Mouse (Mus musculus): ENCODE results near the gene Kif23. TPM values are rescaled to one million over a fixed set of nuclear protein-coding genes. Genes with fewer than 3 reads are reported as not detected.
A peak's percentile ranks its signal among the peaks of the same experiment; 100 is the strongest.

The Kif23 gene
- total RNA-seq, 4 experiments from 2014 or later = 1.2 to 2.1 (median 2.1) TPM

DNA sequence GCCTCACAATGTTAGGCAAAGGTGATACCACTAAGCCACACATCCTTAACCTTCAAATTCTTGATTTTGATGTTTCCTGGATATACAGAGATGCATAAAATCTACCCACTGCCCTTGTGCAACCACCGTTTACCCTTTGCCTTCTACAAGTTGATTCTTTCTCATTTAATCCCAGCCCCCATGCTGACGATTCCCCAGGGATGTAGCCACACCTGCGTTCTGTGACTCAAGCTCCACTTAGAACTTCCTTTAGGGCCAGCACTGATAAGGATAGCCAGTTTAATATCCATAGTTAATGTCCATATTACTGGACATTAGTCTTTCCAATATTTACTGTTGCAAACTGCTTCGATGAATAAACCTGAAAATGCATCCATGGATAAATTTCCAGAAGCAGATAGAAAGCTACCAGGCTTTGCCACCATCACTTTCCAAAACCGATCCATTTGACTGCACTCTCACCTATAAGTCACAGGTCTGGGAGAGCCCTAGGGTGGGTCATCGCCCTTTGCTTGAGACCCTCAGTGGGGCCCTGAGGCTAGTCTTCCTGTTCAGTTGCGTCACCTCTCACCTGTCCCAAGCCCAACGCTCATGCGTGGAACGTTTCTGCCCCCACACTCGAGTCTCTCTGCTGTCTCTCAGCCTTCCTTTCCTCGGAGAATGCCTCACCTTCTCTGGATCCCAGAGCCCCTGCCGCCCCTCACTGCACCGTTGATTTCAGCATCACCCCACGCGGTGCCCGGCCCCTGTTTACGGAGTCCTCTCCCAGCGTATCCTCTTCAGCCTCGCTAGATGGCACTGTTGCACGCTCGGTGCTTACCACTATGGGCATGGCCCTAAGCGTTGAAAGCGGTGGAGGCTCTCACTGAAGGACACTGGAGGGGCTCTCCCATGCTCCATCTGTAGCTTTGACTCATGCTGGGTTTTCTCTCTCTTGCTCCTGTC, 1.1 kb upstream of the Kif23 start:
- DNase-seq (ENCODE audit: low spot score in 2 of 2) = peak; percentile 33 to 56

DNA sequence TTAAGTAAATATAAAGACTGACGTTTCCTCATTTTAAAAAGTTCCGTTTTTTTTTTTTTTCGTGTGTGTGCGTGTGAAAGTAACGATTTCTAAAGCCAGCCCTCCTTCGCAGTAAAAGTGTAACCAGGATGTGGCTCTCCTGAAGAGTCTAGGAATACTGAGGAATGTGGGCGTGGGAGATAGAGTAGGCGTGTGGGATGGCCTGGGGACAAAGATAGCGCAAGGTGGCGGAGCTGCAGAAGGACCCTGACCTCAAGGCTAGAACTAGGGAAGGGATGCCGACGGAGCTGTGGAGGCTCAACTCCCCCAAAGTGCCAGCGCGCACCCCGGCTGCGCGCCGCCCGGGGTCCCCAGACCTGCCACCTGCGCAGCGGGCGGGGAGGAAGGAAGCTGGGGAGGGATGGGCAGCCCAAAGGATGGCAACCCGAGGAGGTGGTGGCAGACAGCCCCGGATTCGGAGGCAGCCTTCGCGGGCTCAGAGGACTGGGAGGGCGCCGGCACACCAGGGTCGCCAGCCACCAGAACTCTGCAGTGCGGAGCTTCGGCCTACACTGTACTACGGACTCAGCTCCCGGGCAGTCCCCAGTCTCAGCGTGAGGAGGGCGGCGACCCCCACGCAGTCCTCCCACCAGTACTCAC, 482 bp downstream of the Kif23 start:
- no peak for DNase-seq (ENCODE audit: low spot score in 2 of 2)

DNA sequence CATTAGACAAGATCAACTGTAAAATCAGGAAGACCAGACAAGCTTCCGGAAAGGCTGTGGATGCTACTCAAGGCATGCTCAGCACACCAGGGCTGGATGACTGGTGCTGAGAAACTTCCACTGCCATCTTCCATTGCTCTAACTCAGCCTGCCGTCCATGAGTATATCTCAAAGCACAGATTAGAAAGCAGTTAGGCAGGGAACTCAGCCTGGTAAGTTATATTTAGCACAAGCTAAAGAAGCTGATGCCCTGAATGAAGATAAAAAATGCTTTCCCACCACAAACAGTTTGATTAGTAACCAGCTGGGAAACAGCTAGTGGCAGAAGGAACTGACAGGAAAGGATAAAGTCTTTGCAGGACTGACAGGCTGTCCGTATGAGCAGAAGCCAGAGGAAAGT, 5.5 kb downstream of the Kif23 start:
- DNase-seq (ENCODE audit: low spot score in 2 of 2) = no peak

DNA sequence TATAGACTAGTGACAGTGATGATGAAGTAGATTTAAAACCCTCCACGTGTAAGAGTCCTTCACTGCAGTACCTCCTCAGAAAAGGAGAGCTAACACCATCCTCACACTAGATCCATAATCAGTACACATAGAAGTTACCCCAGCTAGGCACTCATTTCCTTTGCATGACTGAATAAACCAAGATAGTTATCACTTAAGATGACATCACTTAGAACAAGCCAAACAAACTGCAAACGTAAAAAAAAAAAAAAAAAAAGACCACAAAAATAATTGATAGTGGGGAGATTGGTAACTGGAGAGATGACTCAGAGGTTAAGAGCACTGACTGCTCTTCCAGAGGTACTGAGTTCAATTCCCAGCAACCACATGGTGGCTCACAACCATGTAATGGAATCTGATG, 13.2 kb downstream of the Kif23 start:
- no peak for DNase-seq (ENCODE audit: low spot score in 2 of 2)

DNA sequence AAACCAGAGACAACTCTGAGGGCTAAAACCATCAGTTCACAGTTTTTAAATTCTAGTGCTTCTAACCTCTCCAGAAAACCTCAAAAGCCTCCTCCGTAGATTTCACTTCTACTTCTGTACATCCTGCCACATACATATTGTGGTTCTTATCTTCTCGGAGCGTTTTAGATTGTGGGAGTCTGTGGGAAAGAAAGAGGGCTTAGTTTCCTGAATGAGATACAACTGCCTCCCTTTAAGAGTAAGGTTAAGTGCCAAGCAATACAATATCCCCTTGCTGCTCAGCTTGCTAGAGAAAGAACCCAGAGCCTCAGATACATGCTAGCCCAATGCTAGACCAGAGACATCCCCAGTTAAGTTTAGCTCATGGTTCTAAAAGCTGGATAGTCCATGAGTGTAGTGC, 14.6 kb downstream of the Kif23 start:
- DNase-seq (ENCODE audit: low spot score in 2 of 2) = no peak

DNA sequence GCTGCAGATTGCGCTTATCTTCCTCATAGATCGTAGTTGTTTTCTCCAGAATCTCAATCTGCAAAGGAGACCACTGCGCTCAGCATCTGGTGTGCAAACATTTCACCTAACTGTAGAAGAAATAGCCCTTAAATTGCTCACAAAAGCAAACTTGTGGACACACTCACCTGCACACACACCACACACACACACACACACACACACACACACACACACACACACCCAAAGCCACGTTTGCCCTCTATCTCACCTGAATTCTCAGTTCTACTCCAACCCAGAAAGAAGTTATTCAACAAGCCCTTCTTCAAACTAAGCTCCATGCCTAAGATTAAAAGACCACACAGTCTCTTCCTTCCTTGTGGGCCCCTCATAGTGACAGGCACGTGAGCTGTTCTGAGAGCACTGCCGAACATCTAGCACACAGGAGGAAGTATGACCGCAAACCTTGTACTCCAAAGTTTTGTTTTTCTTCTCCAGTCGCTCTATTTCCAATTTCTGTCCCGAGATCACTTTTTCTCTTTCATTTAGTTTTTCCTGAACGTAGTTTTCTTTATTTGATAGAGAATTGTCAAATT, 21.4 kb downstream of the Kif23 start:
- DNase-seq (ENCODE audit: low spot score in 2 of 2) = no peak

DNA sequence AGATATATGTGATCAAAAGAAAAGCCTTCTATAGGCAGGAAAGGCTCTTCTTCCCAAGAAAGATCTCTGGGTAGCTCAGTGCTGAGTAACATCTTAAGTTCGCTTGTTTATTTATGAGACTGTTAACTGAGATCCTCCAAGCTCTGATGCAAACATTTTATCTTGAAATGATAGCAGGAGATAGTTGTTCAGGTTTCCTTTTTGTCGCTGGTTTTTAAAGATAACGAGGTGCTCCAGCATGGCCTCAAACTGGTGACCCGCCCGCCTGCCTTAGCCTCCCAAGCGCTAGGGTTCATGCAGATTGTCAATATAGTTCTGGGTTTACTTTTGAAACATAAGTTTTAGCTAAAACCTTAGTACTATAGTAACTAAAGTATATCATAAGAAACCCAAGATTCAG, 26.2 kb downstream of the Kif23 start:
- DNase-seq (ENCODE audit: low spot score in 2 of 2) = no peak

DNA sequence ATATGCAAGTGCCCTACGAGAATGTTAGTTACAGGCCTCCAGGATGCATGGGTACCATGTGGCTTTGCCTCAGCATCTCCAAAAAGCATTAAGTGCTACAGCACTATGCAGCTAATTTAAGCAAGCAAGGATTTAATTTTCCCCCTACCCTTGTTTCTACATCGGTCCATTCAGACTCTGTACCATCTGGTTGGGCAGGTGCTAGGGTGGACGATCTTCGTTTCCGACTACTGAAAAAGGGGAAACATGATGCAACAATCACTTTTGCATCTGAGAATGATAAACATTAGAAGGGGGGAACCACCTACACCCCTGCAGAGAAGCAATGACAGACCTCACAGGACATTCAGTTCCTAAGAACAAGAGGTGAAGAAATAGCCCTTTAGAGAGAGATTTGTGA, 27.1 kb downstream of the Kif23 start:
- no peak for DNase-seq (ENCODE audit: low spot score in 2 of 2)

DNA sequence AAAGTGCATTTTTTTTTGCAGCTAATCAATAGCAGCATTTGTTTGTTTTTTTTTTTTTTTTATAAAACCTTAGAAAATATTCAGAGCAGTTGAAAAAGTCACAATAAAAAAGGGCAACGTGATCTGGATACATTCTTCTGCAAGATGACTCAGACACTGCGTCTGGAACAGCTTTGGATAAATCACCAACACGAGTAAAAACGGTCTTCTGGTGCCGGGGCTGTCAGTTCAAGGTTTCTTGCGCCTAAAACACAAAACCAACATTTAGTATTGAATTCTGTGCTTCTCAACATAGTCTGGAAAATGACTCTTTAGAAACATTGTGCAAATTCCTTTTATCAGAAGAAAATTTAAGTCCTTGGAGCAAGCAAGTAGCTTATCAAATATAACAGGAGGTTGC, 29.1 kb downstream of the Kif23 start:
- DNase-seq (ENCODE audit: low spot score in 2 of 2) = no peak

DNA sequence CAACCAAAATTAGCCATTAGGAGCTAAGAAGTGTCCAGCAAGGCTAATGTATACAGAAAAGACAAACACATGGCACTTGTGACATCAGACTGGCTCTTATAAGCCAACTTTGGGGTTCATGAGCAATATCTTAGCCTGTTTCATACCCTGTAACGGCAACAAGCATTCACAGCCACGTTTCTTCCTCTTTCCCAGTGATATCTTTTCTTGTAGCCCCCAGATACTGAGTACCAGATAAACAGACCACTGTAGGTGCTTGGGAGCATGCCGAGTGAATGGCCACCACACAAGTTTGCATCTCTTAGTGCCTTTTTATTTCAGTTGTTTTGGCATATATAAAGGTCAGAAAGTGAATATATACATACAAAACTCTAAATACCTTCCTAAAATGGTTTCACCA, 29.6 kb downstream of the Kif23 start:
- no peak for DNase-seq (ENCODE audit: low spot score in 2 of 2)

DNA sequence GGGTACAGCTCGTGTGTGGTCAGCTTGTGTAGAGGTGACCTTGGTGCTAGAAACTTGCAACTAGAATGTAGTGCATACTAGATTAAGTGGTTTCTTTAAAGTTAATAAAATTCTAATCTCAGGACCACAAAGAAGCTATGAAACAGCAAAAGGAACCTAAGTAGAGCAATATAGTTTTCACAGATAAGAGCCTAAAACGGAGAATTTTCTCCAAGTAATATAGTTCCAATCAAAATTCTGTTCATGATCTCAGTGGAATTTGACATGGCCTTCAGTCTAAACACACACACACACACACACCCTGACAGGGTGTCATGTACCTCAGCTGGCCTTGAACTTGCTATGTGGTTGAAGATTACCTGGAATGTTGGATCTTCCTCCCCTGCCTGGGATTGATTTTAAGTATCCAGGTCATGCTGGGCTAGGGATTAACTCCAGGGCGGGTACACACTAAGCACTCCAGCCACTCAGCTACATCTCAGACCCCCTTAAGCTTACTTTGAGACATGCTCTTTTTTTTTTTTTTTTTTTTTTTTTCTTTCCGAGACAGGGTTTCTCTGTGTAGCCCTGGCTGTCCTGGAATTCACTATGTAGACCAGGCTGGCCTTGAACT, 31.1 kb downstream of the Kif23 start:
- DNase-seq (ENCODE audit: low spot score in 2 of 2) = no peak

DNA sequence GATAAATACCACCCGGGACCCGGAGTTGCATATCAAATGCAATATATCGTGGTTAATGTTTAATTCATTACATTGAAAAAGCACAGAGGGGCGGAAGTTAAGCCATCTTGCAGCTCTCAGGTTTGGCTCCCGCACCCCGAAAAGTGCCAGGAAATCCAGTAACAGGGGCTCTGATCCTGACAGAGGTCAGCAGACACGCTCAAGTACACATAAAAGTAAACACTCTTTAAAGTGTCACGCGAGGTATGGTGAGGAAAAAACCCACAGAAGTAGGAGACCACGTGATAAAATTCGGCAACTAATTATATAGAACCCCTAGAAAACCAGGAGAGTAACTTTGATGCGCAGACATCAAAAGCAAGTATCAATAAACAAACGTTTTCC, 31.7 kb downstream of the Kif23 start:
- no peak for DNase-seq (ENCODE audit: low spot score in 2 of 2)

DNA sequence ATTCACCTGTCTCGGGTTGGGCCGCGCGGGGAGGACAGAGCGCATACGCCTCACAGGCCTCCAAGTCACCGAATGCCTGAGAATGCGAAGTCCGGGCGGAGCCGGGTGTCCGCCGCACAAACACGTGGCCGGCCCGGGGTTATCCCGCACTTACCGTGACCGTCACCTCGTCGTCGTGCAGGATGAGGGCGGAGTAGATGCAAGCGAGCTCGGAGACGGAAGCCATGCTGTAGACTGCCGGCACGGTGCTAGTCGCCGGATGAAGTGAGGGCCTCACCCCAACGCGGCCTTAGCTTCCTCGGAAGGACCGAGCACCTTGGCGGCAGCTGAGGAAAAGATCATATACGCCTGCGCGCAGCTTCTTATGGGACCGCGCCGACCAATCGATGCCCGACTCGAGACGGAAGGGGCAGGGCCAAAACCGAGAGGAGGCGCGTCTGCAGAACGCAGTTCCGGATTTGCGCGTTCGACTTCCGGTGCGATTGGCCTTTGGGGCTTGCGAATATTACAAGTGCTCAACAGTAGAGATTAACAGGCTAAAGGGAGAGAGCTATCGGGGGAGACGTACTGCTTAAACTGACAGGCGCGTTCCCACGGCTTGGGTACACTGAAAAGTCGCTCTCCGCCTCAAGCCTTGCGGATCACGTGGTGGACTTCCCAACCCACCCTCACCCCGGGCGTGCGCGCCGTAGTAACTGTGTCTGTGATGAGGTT, 32.2 kb downstream of the Kif23 start, which contains the start of gene Rplp1:
Gene Rplp1, minus strand, starts transcription at position 340 of the 714 bp plus-strand sequence.
- peak; percentile 95 to 97 for DNase-seq (ENCODE audit: low spot score in 2 of 2)

DNA sequence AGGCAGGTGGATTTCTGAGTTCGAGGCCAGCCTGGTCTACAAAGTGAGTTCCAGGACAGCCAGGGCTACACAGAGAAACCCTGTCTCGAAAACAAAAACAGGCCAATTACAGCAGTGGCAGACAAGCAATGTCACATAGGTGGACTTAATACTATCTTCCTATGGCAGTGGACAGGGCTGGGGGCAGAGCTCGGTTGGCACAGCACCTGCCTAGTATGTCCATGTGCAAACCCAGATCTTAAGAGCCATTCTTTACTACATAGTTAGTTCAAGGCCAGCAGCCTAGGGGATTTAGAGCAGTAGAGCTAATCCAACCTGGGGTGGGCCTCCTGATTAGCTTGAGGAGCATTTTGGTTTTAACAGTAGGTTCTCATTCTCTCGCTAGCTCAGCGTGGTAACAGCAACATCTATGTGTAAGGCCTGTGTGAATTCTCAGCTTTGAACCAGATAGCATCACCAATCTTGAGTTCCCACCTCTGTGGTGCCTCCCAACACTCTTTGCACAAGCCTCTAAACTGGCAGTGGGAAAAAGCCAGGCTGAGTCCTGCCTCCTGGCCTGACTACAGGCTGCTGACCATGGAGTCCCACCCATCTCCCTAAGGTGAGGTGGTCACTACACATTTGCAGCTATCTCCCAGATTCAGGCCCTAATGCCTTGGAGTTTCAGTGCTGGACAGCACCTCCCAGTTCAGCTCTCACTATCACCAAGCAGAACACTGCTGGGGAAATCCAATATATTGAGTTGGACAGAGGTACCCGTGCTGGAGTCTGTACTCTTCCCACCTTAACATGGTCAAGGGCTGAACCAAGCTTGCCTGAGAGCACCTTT, 35.1 kb downstream of the Kif23 start:
- no peak for DNase-seq (ENCODE audit: low spot score in 2 of 2)

DNA sequence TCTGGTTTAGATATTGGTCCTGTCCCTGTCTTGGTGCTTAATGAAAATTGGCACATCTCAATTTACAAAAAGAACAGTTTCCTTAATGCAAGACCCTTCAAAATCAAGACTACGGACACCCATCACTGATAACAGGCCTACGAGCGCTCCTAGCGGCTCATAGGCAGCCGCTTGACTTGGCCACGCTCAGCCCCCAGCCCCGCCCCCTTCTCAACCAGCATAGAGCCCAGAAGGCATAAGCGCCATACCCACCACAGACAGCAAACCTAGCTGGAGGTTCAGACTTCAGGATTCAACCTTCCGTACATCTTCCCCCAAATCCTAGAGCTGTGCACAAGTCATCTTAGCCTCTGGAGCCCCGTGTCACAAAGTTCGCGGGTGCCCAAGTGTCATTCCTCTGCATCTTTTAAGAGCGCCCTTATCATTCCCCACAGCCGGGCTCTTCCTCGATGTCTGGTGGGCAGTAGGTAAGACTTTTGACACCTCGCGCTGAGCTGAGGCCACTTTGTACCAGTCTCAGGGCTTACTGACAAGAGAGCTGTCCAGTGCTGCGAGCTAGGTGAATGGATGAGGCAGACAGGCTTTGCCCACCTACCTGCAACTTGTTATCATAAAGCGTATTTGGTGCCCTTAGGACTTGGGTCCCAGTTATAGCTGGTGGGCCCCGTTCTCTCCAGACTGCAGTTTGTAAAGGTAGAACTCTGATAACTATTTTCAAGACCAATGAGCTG, 35.9 kb downstream of the Kif23 start:
- no peak for DNase-seq (ENCODE audit: low spot score in 2 of 2)

DNA sequence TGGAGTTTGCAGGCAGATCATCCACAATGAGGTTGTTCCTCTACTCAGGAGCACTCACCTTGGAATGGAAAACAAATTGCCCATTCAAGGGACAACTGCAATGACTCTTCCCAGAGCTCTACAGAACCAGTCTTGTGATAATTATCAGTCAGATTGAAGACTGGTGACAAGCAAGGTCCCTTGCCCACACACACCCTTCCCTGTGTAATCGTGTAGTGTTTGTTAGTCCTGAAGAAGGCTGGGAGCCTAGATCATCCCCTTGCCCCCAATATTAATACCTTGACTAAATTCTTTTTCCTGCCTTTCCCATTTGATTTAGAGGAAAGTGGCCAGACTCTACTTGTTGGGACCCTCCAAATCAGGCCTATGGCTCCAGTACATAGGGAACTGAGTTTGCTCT, 36.9 kb downstream of the Kif23 start:
- DNase-seq (ENCODE audit: low spot score in 2 of 2) = no peak

DNA sequence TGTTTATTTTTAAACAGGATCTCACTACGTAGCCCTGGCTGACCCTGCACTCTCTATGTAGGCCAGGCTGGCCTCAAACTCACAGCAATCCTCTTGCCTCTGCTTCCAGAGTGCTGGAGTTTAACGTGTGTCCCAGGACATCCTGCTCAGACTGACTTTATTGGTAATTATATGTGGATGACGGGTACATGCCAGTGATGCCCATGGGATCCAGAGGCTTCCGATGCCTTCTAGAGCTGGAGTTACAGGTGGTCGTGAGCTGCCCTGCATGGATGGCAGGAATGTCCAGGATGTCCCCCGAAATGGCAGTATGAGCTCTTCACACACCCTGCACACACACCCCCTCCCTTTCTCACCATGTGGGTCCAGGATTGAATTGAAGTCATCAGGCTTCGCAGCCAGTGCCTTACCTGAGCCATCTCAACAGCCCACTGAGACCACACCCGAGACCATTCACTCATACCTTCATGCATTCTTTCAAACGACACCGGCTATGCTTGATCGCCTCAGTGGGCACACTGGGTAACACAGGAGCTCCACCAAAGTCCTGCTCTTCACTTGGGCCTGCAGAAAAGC, 37.7 kb downstream of the Kif23 start:
- no peak for DNase-seq (ENCODE audit: low spot score in 2 of 2)

DNA sequence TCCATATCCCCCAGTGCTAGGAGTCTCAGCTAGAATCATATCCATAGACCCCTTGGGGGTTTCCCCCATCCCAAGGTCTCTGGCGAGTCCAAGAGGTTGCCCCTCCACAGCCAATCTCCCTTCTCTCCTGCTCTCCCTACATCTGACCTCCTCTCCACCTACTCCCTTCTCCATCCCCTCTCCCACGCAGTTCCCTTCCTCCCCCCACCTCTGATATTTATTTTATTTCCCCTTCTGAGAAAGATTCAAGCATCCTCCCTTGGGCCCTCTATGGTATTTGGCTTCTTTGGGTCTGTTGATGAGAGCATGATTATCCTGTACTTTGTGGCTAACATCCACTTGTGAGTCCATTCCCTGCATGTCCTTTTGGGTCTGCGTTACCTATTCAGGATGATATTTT, 38.2 kb downstream of the Kif23 start:
- DNase-seq (ENCODE audit: low spot score in 2 of 2) = no peak

DNA sequence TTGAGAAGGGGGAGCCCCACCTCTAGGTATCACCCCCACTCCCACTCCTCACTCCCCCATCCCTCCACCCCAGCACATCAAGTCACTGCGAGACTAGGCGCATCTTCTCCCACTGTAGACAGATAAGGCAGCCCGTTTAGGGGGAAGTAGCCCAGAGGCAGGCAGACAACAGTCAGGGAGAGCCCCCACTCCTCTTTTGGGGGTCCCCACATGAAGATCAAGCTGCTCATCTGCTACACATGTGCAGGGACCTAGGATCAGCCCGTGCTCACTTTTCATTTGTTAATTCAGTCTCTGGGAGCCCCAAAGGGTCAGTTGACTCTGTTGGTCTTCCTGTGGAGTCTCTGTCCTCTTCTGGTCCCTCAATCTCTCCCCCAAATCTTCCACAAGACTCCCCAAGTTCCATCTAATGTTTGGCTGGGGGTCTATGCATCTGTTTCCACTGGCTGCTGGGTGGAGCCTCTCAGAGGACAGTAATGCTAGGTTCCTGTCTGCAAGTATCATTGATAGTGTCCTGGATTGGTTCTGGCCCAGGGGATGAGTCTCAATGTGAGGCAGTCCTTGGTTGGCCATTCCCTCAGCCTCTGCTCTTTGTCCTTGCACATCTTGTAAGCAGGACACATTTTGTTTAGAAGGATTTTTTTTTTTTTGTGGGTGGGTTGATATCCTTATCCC, 38.8 kb downstream of the Kif23 start:
- no peak for DNase-seq (ENCODE audit: low spot score in 2 of 2)
